Mouse (Mus musculus) hindbrain, embryonic 15.5 days (tissue): Measurements from ENCODE around the gene Zscan2. TPM values are rescaled to one million over a fixed set of nuclear protein-coding genes. Genes with fewer than 3 reads are reported as not detected.

Experiments
- ATAC-seq: fragments of 200-750 bp; cut with Nextera tagmentation; 2 replicates; pipeline ENCODE4 v1.8.0; 2017; ENCODE audit warnings: low read depth, moderate number of reproducible peaks, moderate TSS enrichment; ENCODE audit not compliant: low FRiP score
- H3K27ac ChIP-seq: fragments of 300-500 bp; sonication (generic); replicated peaks from 2 replicates; pipeline ENCODE4 v1.5.1; 2015; ENCODE audit warnings: mild to moderate bottlenecking, inconsistent platforms
- H3K27me3 ChIP-seq: fragments of 300-500 bp; sonication (generic); 2 replicates; pipeline ENCODE4 v1.6.1; 2015; ENCODE audit warnings: control low read depth, inconsistent platforms
- H3K36me3 ChIP-seq: fragments of 300-500 bp; sonication (generic); 2 replicates; pipeline ENCODE4 v1.6.1; 2015; ENCODE audit warnings: control low read depth, inconsistent platforms
- H3K4me1 ChIP-seq: fragments of 300-500 bp; sonication (generic); replicated peaks from 2 replicates; pipeline ENCODE4 v1.6.1; 2015; ENCODE audit warnings: control low read depth, inconsistent platforms
- H3K4me2 ChIP-seq: fragments of 300-500 bp; sonication (generic); 2 replicates; pipeline ENCODE4 v1.6.1; 2015; ENCODE audit warnings: moderate library complexity, mild to moderate bottlenecking, inconsistent platforms
- H3K4me3 ChIP-seq: fragments of 300-500 bp; sonication (generic); 2 replicates; pipeline ENCODE4 v1.5.1; 2015; ENCODE audit warnings: mild to moderate bottlenecking, inconsistent platforms
- H3K9ac ChIP-seq: fragments of 300-500 bp; sonication (generic); 2 replicates; pipeline ENCODE4 v1.6.1; 2015; ENCODE audit warnings: inconsistent platforms
- H3K9me3 ChIP-seq: fragments of 300-500 bp; sonication (generic); 2 replicates; pipeline ENCODE4 v1.6.1; 2016; ENCODE audit warnings: control low read depth, inconsistent platforms
- WGBS: fragments of 180-500 bp; shearing (Covaris S2); methylation state at CpG from one replicate; pipeline ENCODE4 v1.1.7; 2015; 5-methylcytosine and 5-hydroxymethylcytosine counted together
- polyA plus RNA-seq: library from polyadenylated mRNA; unstranded; fragments of >200 nt; fragmentation: Nextera tagmentation; extraction: Ambion mirVana; gene quantifications from 2 replicates; pipeline ENCODE4 v1.2.1, GENCODE M21; 2015

Gene Zscan2
- polyA plus RNA-seq, 1 experiment from 2014 or later, result 4.4 TPM

DNA sequence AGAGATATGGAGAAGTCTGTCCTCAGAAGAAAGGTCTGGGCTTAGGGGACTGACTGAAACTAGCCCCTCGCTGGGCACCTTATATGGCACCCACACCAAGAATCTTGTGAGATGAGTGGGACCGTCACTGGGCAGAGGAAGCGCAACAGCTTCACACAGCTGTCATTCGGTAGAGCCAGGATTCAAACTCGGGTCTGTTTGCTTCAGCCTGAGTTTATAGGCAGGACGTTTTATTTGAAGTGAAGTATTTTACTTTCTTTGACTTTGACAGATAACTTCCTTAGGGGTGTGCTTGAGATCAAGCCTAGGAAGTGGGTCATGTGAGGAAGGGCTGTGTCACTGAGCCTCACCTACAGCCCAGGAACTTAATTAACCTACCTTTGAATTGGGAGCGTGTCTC, 4.8 kb downstream of the Zscan2 start:
- H3K4me3 ChIP-seq, result no peak overlapping the region
- H3K9ac ChIP-seq, result no peak overlapping the region
- H3K27me3 ChIP-seq, result no peaks in the 10 kb centered on the region
- H3K4me2 ChIP-seq, result no peak overlapping the region
- H3K36me3 ChIP-seq, result peaks cover 57% of the 10 kb centered on the region
- 92% methylated on average over 7 of the region's 7 CpGs for WGBS
- H3K27ac ChIP-seq, result no peak overlapping the region
- peaks cover 50% of the 10 kb centered on the region for H3K4me1 ChIP-seq
- ATAC-seq, result no peak
- H3K9me3 ChIP-seq, result no peaks in the 10 kb centered on the region

DNA sequence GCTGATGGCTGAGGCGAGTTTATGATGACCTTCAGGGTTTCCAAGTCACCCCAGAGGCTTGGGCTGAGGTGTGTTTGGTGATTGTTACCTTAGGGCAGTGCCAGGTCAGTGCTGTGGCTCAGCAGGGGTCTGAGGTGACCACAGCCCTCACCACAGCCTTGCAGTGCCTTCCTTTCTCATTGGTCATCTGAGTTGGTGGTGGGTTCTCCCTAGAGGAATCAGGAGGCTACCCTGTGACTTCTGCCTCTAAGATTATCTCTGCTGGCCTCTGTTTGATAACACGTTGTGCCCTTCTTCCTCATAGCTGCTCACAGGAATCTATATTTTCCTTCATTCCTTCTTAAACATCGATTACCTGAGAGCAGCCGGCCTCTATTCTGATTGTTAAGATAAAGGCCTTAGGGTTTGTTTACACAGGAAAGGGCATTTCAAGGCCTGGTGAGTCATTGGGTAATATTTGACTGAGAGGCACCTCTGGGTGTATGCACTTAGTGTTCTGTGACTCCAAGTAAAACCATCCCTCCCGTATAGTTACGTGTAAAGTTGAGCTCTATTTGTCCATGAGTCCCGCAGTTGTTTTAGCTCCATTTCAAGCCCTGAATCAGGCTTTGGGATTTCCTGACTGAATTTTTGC, 5.9 kb downstream of the Zscan2 start:
- Histone ChIP-seq H3K4me3 (no peak overlapping the region), H3K9me3 (no peaks in the 10 kb centered on the region), H3K36me3 (peaks cover 63% of the 10 kb centered on the region), H3K4me1 (peaks cover 47% of the 10 kb centered on the region), H3K4me2 (no peak overlapping the region), H3K27ac (no peak overlapping the region), H3K27me3 (no peaks in the 10 kb centered on the region), H3K9ac (no peak overlapping the region)
- ATAC-seq, result no peak
- WGBS, result 93% methylated on average over 7 of the region's 7 CpGs

DNA sequence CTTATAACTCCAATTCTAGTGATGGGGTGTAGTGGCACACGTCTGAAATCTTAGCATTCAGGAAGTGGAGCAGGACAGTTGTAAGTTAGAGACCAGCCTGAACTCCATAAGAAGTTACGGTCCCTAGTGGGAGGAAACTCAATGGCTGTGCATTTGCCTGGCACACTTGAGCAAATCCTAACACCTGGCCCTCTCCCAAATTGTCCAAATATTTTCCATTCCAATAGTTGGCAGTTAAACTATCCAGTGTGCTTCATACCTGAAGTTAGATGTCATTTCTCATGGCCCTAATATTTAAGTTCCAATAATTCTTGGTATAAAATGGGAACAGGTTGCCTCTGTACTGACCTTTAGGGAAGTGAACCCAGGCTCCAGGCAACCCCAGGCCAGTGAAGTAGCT, 8.0 kb downstream of the Zscan2 start:
- Histone ChIP-seq H3K4me1 (peaks cover 27% of the 10 kb centered on the region), H3K36me3 (peaks cover 80% of the 10 kb centered on the region), H3K4me2 (no peak overlapping the region), H3K4me3 (no peak overlapping the region), H3K9me3 (no peaks in the 10 kb centered on the region), H3K27me3 (no peaks in the 10 kb centered on the region), H3K9ac (no peak overlapping the region), H3K27ac (no peak overlapping the region)
- ATAC-seq, result no peak
- WGBS, result 97% methylated on average over 2 of the region's 2 CpGs

DNA sequence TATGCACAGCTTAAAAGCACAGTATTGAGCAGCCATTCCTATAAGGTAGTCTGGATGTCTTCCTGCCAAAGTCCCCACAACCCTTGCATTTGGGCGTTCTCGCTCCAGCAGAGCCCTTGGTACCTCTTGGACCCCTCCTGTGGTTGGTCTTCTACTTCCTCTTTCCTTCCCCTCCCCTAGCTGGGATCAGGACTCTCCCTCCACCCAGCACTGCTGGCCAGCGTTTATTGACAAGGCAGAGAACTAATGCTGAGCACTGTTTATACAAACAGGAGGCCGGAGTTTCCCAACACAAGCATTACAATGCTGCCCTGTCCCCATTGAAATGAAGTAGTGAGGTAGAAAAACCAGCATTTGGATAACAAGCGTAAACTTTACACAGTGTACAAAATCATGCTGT, 12.3 kb downstream of the Zscan2 start:
- no peak for ATAC-seq
- Histone ChIP-seq H3K27me3 (no peaks in the 10 kb centered on the region), H3K4me2 (no peak overlapping the region), H3K9ac (no peak overlapping the region), H3K4me1 (no peaks in the 10 kb centered on the region), H3K9me3 (no peaks in the 10 kb centered on the region), H3K27ac (no peak overlapping the region), H3K4me3 (no peak overlapping the region), H3K36me3 (peaks cover 66% of the 10 kb centered on the region)
- WGBS, result 79% methylated on average over 5 of the region's 5 CpGs

DNA sequence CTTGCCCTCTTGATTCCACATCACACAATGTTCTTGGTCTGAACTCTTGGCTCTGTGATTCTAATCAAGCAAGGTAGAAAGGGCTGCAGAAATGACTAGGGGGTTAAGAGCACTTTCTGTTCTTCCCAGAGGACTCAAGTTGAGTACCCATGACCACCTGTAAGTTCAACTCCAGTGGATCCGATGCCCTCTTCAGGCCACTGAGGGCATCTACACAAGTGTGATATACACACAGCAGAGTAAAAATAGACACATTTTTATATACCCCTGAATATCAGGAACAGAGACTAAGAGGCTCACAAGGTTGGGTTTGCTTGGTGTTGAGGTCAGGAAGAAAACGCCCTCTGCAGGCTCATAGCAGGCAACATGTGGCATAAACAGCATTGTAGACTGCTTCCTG, 12.9 kb downstream of the Zscan2 start:
- peaks cover 61% of the 10 kb centered on the region for H3K36me3 ChIP-seq
- no peak overlapping the region for H3K4me2 ChIP-seq
- no peak overlapping the region for H3K9ac ChIP-seq
- 94% methylated on average over 2 of the region's 2 CpGs for WGBS
- no peak for ATAC-seq
- no peak overlapping the region for H3K27ac ChIP-seq
- H3K9me3 ChIP-seq, result no peaks in the 10 kb centered on the region
- no peak overlapping the region for H3K4me3 ChIP-seq
- H3K27me3 ChIP-seq, result no peaks in the 10 kb centered on the region
- no peaks in the 10 kb centered on the region for H3K4me1 ChIP-seq

DNA sequence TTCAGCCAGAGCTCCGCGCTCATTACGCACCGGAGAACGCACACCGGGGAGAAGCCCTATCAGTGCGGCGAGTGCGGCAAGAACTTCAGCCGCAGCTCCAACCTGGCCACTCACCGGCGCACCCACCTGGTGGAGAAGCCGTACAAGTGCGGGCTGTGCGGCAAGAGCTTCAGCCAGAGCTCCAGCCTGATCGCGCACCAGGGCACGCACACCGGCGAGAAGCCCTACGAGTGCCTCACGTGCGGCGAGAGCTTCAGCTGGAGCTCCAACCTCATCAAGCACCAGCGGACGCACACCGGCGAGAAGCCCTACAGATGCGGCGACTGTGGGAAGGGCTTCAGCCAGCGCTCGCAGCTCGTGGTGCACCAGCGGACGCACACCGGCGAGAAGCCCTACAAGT, 15.0 kb downstream of the Zscan2 start:
- Histone ChIP-seq H3K4me1 (no peaks in the 10 kb centered on the region), H3K36me3 (peaks cover 42% of the 10 kb centered on the region)

DNA sequence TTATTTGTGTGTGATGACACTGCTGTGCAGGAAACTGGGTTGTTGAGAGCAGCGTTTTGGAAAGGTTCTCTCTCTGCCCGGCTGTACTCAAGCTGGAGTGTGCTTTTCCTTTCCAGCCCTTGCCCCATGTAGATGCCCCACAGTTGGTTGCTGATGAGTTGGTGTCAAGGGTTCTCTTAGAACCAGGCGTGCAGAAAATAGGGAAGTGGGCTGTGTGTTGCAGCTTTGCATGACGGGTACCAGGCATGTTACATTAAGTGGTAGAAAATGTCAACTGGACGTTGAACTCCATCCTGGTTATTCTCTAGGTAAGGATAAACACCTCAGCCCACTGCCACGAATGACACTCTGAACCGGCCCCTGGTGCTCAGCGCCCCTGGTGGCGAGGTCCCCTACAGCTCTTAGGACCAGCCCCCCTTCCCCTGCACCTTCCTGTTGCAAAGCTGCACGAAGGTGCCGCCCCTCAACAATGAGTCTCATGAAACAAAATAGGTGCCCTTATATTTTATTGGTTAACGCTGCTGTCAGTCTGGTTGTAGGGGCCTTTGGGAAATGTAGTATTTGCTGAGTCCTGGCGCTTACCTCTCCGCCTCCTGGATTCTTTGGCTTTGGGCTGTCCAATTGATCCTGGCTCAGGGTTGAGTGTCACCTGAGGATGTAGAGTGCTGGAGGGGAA, 22.2 kb downstream of the Zscan2 start:
- ATAC-seq, result peak; percentile 82
- no peak overlapping the region for H3K9ac ChIP-seq
- H3K4me3 ChIP-seq, result peak overlapping the region; percentile 24

More for the DNA sequence above, 15.0 kb downstream of the Zscan2 start:
- Histone ChIP-seq H3K27ac (no peak overlapping the region), H3K4me3 (no peak overlapping the region), H3K9me3 (no peaks in the 10 kb centered on the region), H3K9ac (no peak overlapping the region), H3K27me3 (no peaks in the 10 kb centered on the region), H3K4me2 (no peak overlapping the region)
- ATAC-seq, result no peak
- WGBS, result 33% methylated on average over 37 of the region's 37 CpGs

DNA sequence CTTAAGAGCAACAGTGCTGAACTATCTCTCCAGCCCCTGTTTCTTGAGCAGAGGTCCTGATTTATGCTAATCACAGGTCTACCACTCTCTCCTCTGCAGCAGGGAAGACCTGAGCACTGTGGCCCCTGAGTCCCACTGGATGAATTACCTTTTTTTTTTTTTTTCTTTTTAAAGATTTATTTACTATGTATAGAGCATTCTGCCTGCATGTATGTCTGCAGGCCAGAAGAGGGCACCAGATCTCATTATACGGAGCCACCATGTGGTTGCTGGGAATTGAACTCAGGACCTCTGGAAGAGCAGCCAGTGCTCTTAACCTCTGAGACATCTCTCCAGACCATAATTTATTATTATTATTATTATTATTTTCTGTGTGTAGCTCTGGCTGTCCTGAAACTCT, 24.9 kb downstream of the Zscan2 start:
- Histone ChIP-seq H3K9me3 (no peaks in the 10 kb centered on the region), H3K4me2 (no peak overlapping the region), H3K4me3 (no peak overlapping the region), H3K27ac (no peak overlapping the region), H3K4me1 (peaks cover 17% of the 10 kb centered on the region), H3K36me3 (no peaks in the 10 kb centered on the region), H3K9ac (no peak overlapping the region), H3K27me3 (no peaks in the 10 kb centered on the region)
- WGBS, result 8% methylated on average over 1 of the region's 1 CpGs
- ATAC-seq, result no peak

More for the DNA sequence above, 22.2 kb downstream of the Zscan2 start:
- Histone ChIP-seq H3K4me2 (peak overlapping the region; percentile 54), H3K27me3 (no peaks in the 10 kb centered on the region), H3K36me3 (peaks cover 2% of the 10 kb centered on the region; the same call in 1 of the 2 replicates), H3K4me1 (peaks cover 9% of the 10 kb centered on the region), H3K9me3 (no peaks in the 10 kb centered on the region), H3K27ac (no peak overlapping the region)
- WGBS, result 27% methylated on average over 14 of the region's 14 CpGs

DNA sequence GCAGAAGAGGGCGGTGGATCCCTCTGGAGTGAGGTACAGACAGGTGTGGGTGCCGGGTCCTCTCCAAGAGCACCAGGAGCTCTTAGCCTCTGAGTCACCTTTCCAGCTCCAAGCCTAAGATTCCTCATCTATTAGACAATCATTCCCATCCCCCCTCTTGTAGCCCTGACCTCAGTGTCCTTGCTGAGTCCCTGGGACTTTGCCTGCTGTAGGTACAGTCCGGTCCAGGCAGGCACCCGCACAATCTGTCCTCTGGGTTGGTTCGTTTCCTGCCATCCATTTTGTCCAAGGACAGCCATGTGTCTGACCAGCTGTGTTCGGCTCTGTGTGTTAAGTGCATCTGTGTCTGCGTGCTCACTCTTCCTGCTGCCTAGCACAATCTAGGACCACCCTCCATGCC, 27.9 kb downstream of the Zscan2 start:
- 0 out of 2 replicates have a peak overlapping the region, but pooled peaks have one; percentile 47 for H3K27ac ChIP-seq
- no peak overlapping the region for H3K9ac ChIP-seq
- no peak; the same call in 1 of the 2 replicates for ATAC-seq
- H3K4me3 ChIP-seq, result no peak overlapping the region
- H3K9me3 ChIP-seq, result no peaks in the 10 kb centered on the region
- H3K36me3 ChIP-seq, result peaks cover 21% of the 10 kb centered on the region
- no peak overlapping the region for H3K4me2 ChIP-seq
- 66% methylated on average over 7 of the region's 7 CpGs for WGBS
- H3K27me3 ChIP-seq, result no peaks in the 10 kb centered on the region
- H3K4me1 ChIP-seq, result peaks cover 8% of the 10 kb centered on the region; the same call in 1 of the 2 replicates

DNA sequence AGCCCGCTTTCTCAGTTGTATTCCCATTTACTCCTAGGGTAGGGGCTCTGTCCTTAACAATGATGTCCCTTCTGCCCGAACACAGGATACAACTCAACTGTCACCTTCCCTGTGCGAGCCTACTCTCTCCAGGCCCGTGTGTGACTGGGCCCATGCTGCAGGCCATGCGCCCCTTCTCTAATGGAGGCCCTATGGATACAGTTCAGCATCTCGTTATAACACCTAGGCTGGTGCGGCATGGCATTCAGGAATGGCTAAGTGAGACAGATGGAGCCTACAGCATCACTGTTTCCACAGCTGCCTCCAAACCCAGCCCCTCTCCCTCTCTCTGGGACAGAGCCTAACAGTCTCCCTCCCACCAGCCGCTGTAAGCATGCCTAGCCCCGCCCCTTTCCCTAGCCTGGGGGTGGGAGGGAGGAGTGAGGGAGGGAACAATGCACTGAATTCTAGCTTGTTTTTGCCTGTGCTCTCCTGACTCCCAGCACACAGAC, 28.3 kb downstream of the Zscan2 start:
- peaks cover 8% of the 10 kb centered on the region; the same call in 1 of the 2 replicates for H3K4me1 ChIP-seq
- no peaks in the 10 kb centered on the region for H3K27me3 ChIP-seq
- peak; percentile 78 for ATAC-seq
- H3K9ac ChIP-seq, result no peak overlapping the region
- no peak overlapping the region for H3K4me2 ChIP-seq
- H3K4me3 ChIP-seq, result no peak overlapping the region
- peak overlapping the region; percentile 47 for H3K27ac ChIP-seq
- peaks cover 22% of the 10 kb centered on the region for H3K36me3 ChIP-seq
- H3K9me3 ChIP-seq, result no peaks in the 10 kb centered on the region
- 37% methylated on average over 9 of the region's 9 CpGs for WGBS

DNA sequence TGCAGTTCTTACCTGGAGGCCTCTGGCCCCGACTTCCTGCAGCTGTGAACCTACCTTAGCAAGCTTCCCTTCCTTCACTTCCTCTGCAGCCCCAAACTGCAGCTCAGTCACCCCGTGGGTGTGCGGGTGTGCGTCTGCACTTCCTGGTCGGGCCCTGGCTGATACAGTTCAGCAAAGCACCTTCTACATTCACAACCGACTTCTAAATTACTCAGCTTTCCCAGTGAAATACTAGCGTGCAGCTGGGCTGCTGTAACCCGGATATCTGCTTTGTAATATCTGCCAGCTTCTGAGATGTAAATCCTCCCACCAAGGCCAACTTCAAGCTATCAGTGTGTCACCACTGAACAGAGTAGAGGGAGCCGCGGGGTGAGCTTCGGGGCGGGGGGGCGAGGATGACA, 29.1 kb downstream of the Zscan2 start:
- no peak for ATAC-seq
- H3K9ac ChIP-seq, result no peak overlapping the region
- 81% methylated on average over 13 of the region's 13 CpGs for WGBS

DNA sequence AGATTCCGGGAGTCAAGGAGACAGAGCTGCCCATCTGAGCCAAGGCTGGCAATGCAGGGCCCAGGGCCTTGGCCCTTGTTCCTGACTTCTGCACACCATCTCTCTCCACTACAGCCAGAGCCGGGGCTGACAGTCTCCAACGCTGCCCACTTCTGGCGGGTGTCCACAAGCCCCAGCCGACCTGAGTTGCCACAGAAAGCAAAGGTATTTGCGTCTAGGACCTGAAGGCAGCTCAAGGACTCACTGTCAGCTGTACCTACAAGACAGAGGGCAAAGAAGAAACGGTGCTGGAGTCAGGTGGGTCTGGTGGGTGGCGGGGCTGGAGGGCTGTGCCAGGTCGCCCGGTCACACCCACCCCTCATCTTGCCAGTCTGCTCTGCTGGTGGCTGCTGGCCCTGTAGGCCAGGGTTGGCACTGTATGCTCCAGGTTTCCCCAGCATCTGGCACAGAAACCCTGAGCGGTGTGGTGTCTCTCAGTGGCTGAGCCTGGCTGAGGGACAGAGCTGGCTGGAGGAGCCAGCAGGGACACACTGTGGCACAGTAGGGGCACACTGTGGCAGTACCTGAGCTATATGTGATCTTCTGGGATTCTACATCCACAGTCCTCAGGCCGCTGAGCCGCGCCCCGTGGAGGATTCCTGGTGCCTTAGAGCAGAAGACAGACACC, 32.5 kb downstream of the Zscan2 start:
- no peak for ATAC-seq
- Histone ChIP-seq H3K27ac (no peak overlapping the region), H3K27me3 (no peaks in the 10 kb centered on the region), H3K4me3 (no peak overlapping the region), H3K9me3 (no peaks in the 10 kb centered on the region), H3K9ac (no peak overlapping the region), H3K4me2 (no peak overlapping the region), H3K4me1 (peaks cover 8% of the 10 kb centered on the region; the same call in 1 of the 2 replicates), H3K36me3 (peaks cover 41% of the 10 kb centered on the region)
- WGBS, result 89% methylated on average over 15 of the region's 15 CpGs

More for the DNA sequence above, 29.1 kb downstream of the Zscan2 start:
- peak overlapping the region; percentile 47 for H3K27ac ChIP-seq
- H3K4me1 ChIP-seq, result peaks cover 8% of the 10 kb centered on the region; the same call in 1 of the 2 replicates
- H3K4me2 ChIP-seq, result no peak overlapping the region
- no peak overlapping the region for H3K4me3 ChIP-seq
- peaks cover 27% of the 10 kb centered on the region for H3K36me3 ChIP-seq
- H3K9me3 ChIP-seq, result no peaks in the 10 kb centered on the region
- no peaks in the 10 kb centered on the region for H3K27me3 ChIP-seq
